Mouse (Mus musculus) bone marrow, adult 2 months (tissue): ENCODE data around the gene Usb1. TPM values are rescaled to one million over a fixed set of nuclear protein-coding genes. Genes with fewer than 3 reads are reported as not detected.

Source experiments
- H3K27ac ChIP-seq: fragments of 200-500 bp; 2 replicates; pipeline ENCODE4 v1.5.1; 2012; ENCODE audit warnings: low read depth, mild to moderate bottlenecking, control low read depth, inconsistent platforms, low read length; ENCODE audit not compliant: control insufficient read depth, poor library complexity, insufficient read depth
- H3K4me1 ChIP-seq: fragments of 200-500 bp; 2 replicates; pipeline ENCODE4 v1.6.1; 2011; ENCODE audit warnings: low read length; ENCODE audit not compliant: control insufficient read depth, insufficient read depth
- H3K4me3 ChIP-seq: fragments of 200-500 bp; replicated peaks from 2 replicates; pipeline ENCODE3; 2011; ENCODE audit warnings: mild to moderate bottlenecking, low read depth, low read length, control low read depth; ENCODE audit not compliant: control insufficient read depth
- CTCF ChIP-seq: fragments of 200-500 bp; IDR thresholded peaks from 2 replicates; pipeline ENCODE4 v1.5.1; 2011; ENCODE audit warnings: low read length, control low read depth; ENCODE audit not compliant: control insufficient read depth, insufficient read depth
- POLR2A ChIP-seq: fragments of 200-500 bp; IDR thresholded peaks from 2 replicates; pipeline ENCODE4 v1.6.1; 2011; ENCODE audit warnings: low read depth, mild to moderate bottlenecking, control low read depth, low read length, borderline replicate concordance; ENCODE audit not compliant: control insufficient read depth
- whole genome bisulfite sequencing: fragments of 180-500 bp; shearing (Covaris S2); methylation state at CpG from one replicate; pipeline ENCODE4 v1.1.7; 2018; 5-methylcytosine and 5-hydroxymethylcytosine counted together
- polyA plus RNA-seq: library from polyadenylated mRNA; stranded (reverse); fragments of >200 nt; gene quantifications from 2 replicates; pipeline ENCODE4 v1.2.4, GENCODE M21; 2011; ENCODE audit warnings: low replicate concordance; ENCODE audit not compliant: missing spikeins, insufficient read depth, insufficient read length

The Usb1 gene
- polyA plus RNA-seq, 1 experiment = 20.2 TPM

DNA sequence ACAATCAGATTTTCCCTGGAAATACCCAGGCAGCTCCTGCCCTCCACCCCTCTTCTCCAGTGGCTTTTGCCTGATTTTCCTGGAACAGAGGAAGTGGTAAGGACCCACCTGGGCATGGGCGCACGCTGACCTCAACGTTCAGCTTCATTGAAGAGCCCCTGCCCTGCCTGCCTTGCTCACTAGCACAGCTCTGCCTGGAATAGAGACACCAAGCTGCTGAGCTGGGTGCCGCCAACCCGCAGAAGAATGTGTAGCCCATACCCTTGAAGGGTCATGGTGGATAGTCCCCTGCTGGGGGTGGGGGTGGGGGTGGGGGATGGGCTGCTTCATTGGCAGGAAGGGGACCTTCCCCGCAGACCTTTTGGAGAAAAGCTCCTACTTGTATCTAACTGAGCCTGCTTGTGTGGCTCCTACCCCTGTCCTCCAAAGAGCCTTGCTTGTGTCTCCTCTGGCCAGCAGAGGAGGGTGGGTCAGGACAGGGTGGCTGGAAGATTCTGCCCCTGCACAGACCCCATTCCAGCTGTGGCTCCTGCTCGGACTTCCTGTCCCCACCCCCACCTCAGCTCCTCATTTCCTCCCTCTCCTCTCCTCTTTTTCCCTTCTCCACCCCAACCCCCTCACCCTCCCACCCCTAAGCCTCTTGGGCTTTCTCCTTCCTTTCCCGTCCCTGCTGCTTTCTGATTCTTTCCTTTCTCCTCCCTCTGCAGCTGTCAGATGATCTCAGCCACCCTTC, 63.3 kb downstream of the Usb1 start:
- Histone ChIP-seq H3K27ac (no peak overlapping the region), H3K4me1 (peaks cover 1% of the 10 kb centered on the region), H3K4me3 (no peak overlapping the region)
- TF ChIP-seq POLR2A (no peak), CTCF (no peak)
- 38% methylated on average over 8 of the region's 8 CpGs for WGBS

GRCm38 (mm10) chr8:95396752-95397151, 64.7 kb downstream of the Usb1 start:
- 63% methylated on average over 11 of the region's 11 CpGs for WGBS
- no peak overlapping the region for H3K4me3 ChIP-seq
- TF ChIP-seq CTCF (no peak), POLR2A (no peak)
- no peak overlapping the region for H3K27ac ChIP-seq
- H3K4me1 ChIP-seq = peaks cover 1% of the 10 kb centered on the region

Other genes starting within 250 kb of the Usb1 start
- gene Kifc3, start 129.5 kb upstream of the Usb1 start, polyA plus RNA-seq = 1.5 and 2.7 TPM in 2 replicates
- 0.70 and 2.1 TPM in 2 replicates for gene Cngb1, start 25.7 kb upstream of the Usb1 start, polyA plus RNA-seq
- not detected in 2 replicates for gene Tepp, start 21.7 kb upstream of the Usb1 start, polyA plus RNA-seq
- gene Zfp319, start 334 bp upstream of the Usb1 start, polyA plus RNA-seq = 1.1 and 3.3 TPM in 2 replicates
- 0.63 TPM in 1 of 2 replicates, not detected in the other for gene Mmp15, start 20.0 kb downstream of the Usb1 start, polyA plus RNA-seq
- gene Cfap20, start 102.6 kb downstream of the Usb1 start, polyA plus RNA-seq = 34.4 and 58.0 TPM in 2 replicates
- 16.6 and 26.1 TPM in 2 replicates for gene Csnk2a2, start 157.8 kb downstream of the Usb1 start, polyA plus RNA-seq
- gene Ccdc113, start 201.8 kb downstream of the Usb1 start, polyA plus RNA-seq = not detected in 2 replicates
- gene Prss54, start 244.1 kb downstream of the Usb1 start, polyA plus RNA-seq = not detected in 2 replicates